Mouse (Mus musculus): ENCODE results near the gene Polr2h. TPM values are rescaled to one million over a fixed set of nuclear protein-coding genes. Genes with fewer than 3 reads are reported as not detected.

The Polr2h gene
- total and polyA plus RNA-seq, 3 experiments = 117 to 183 (median 157) TPM

GRCm38 (mm10) chr16:20715976-20716840, 1.3 kb upstream of the Polr2h start (continued):
- TF ChIP-seq MAFK (IDR thresholded peaks at IDR 0.05; ENCODE audit: insufficient replicate concordance, low read length) = no peak
- TF ChIP-seq SMC3 (IDR thresholded peaks at IDR 0.05; ENCODE audit: low read depth, low read length) = no peak
- TF ChIP-seq PAX5 (IDR thresholded peaks at IDR 0.05; ENCODE audit: low read length) = no peak
- TF ChIP-seq ZNF384 (IDR thresholded peaks at IDR 0.05; ENCODE audit: low read depth, low read length) = no peak
- TF ChIP-seq RCOR1 (conservative IDR thresholded peaks at IDR 0.05; ENCODE audit: low read depth, low read length) = no peak
- peak; percentile 61; the same call in 1 of the 2 replicates for TF ChIP-seq ZMIZ1 (IDR thresholded peaks at IDR 0.05; ENCODE audit: low read depth, low read length)
- peak in 1 of 2 experiments; percentile 17; a peak in 1 of 4 replicates for TF ChIP-seq CTCF (conservative IDR thresholded peaks at IDR 0.05 in 1 of 2, IDR thresholded peaks at IDR 0.05 in 1 of 2; ENCODE audit: low read depth in 2 of 2, low read length in 2 of 2)
- 0 out of 2 replicates have a peak, but pooled peaks have one; percentile 24 for TF ChIP-seq CHD2 (IDR thresholded peaks at IDR 0.05; ENCODE audit: low read length)
- no peak for TF ChIP-seq TBP (conservative IDR thresholded peaks at IDR 0.05; ENCODE audit: low read depth, low read length)
- no peak for TF ChIP-seq HCFC1 (IDR thresholded peaks at IDR 0.05; ENCODE audit: low read depth, low read length)
- peak; percentile 6; the same call in 1 of the 2 replicates for TF ChIP-seq UBTF (IDR thresholded peaks at IDR 0.05; ENCODE audit: low read depth, low read length)
- TF ChIP-seq MXI1 (IDR thresholded peaks at IDR 0.05; ENCODE audit: low read depth, low read length) = peak; percentile 98
- TF ChIP-seq JUN (IDR thresholded peaks at IDR 0.05; ENCODE audit: insufficient read depth, low read depth, low read length) = no peak
- no peak for TF ChIP-seq EP300 (IDR thresholded peaks at IDR 0.05; ENCODE audit: low read length)
- TF ChIP-seq MYC (IDR thresholded peaks at IDR 0.05; ENCODE audit: low read depth, low read length) = no peak
- peak; percentile 48; the same call in 1 of the 2 replicates for TF ChIP-seq NRF1 (IDR thresholded peaks at IDR 0.05; ENCODE audit: low read depth, low read length)
- TF ChIP-seq TCF12 (IDR thresholded peaks at IDR 0.05; ENCODE audit: low read depth, low read length) = peak; percentile 60
- no peak for TF ChIP-seq POLR2AphosphoS2 (IDR thresholded peaks at IDR 0.05; ENCODE audit: low read depth, low read length)

- TF ChIP-seq NELFE (IDR thresholded peaks at IDR 0.05; ENCODE audit: low read depth, low read length) = no peak
- TF ChIP-seq UBTF (IDR thresholded peaks at IDR 0.05; ENCODE audit: low read depth, low read length) = no peak
- TF ChIP-seq TCF12 (IDR thresholded peaks at IDR 0.05; ENCODE audit: low read depth, low read length) = 0 out of 2 replicates have a peak, but pooled peaks have one; percentile 27
- no peak for TF ChIP-seq MXI1 (IDR thresholded peaks at IDR 0.05; ENCODE audit: low read depth, low read length)
- 0 out of 2 replicates have a peak, but pooled peaks have one; percentile 2 for TF ChIP-seq SMC3 (IDR thresholded peaks at IDR 0.05; ENCODE audit: low read depth, low read length)
- peak in 1 of 2 experiments; percentile 39; a peak in 2 of 4 replicates for TF ChIP-seq CTCF (conservative IDR thresholded peaks at IDR 0.05 in 1 of 2, IDR thresholded peaks at IDR 0.05 in 1 of 2; ENCODE audit: low read depth in 2 of 2, low read length in 2 of 2)
- TF ChIP-seq E2F4 (IDR thresholded peaks at IDR 0.05; ENCODE audit: insufficient replicate concordance, low read depth, low read length) = no peak
- no peak for TF ChIP-seq BHLHE40 (IDR thresholded peaks at IDR 0.05; ENCODE audit: low read depth, low read length)
- 0 out of 2 replicates have a peak, but pooled peaks have one; percentile 23 for TF ChIP-seq IRF4 (IDR thresholded peaks at IDR 0.05; ENCODE audit: low read depth, low read length)
- dilution Hi-C loops (cut with MboI; ENCODE audit: extremely low pct_ligation_motif_present, extremely low pct_unique_long_range_greater_than_20kb, low sequenced_read_pairs) = no loop called here
- peaks cover 11% of the 10 kb centered on the region for H3K27me3 ChIP-seq (replicated peaks)
- in situ Hi-C loops (cut with MboI; ENCODE audit: low pct_ligation_motif_present, low pct_unique_long_range_greater_than_20kb, low sequenced_read_pairs) = loop anchor here (5.0 to 10.0 kb wide), 2 partner anchors 45 to 178 kb away; no protein-coding TSS in a partner anchor
- peak overlapping the region; percentile 98 for H3K4me2 ChIP-seq (ENCODE audit: insufficient read depth, low read depth, poor library complexity, severe bottlenecking)
- H3K27ac ChIP-seq (ENCODE audit: insufficient read depth, low read depth) = peak overlapping the region; percentile 19
- H3K9me3 ChIP-seq (replicated peaks; ENCODE audit: low read length) = no peaks in the 10 kb centered on the region
- peaks cover 10% of the 10 kb centered on the region for H3K79me2 ChIP-seq (replicated peaks; ENCODE audit: control insufficient read depth, extremely low read depth, insufficient read depth, poor library complexity, severe bottlenecking)
- peak overlapping the region; percentile 49 to 88 (median 59) for H3K4me3 ChIP-seq (replicated peaks in 1 of 3; ENCODE audit: low read depth in 2 of 3, low read length in 2 of 3, poor library complexity in 1 of 3)
- H3K4me1 ChIP-seq (ENCODE audit: control insufficient read depth in 1 of 2, insufficient read depth in 2 of 2) = peaks cover 7 to 27% of the 10 kb centered on the region in 2 experiments; a peak in 3 of 4 replicates
- no peak for DNase-seq (ENCODE audit: extremely low read depth)
- peak overlapping the region; percentile 36; the same call in 1 of the 2 replicates for H3K9ac ChIP-seq (ENCODE audit: insufficient read depth, low read depth)
- H3K36me3 ChIP-seq (replicated peaks in 1 of 2; ENCODE audit: control insufficient read depth in 1 of 2, insufficient read depth in 1 of 2, low read length in 1 of 2) = peaks cover 14 to 30% of the 10 kb centered on the region in 2 experiments
Observed at GRCm38 (mm10) chr16:20716841-20717180, 654 bp upstream of the Polr2h start.
